Mouse (Mus musculus): ENCODE data around the gene Slc2a13. TPM values are rescaled to one million over a fixed set of nuclear protein-coding genes. Genes with fewer than 3 reads are reported as not detected.

Slc2a13 gene
- polyA plus RNA-seq, 1 experiment from 2014 or later: 2.2 TPM

DNA sequence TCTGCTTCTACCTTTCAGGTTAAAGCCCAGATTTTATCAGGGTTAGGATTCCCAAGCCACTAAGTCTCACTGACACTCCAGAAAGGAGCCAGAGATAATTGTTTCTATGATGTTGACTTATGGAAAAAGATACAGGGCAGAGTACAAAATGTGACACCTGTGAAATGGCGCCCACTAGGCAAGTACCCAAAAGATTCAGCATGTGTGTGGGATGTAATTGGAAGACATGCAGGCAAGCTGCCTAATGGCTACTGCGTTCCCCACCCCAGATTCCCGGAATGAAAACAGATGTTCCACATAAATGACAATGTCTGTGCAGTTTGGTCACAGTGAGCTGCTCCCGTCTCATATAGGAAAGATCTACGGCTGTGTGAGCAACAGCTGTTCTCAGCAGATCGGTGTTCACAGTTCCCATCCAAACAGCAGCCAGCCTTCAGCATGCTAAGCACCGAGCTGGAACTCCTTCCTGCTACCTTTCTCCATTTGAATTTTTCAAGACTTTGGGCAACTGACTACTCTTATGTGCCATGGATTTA, 201.1 kb downstream of the Slc2a13 start:
- no peak overlapping the region for H3K27ac ChIP-seq
- WGBS: 22% methylated on average over 7 of the region's 7 CpGs
- no peaks in the 10 kb centered on the region for H3K27me3 ChIP-seq
- no peak overlapping the region for H3K4me3 ChIP-seq
- no peaks in the 10 kb centered on the region for H3K36me3 ChIP-seq
- H3K4me2 ChIP-seq (replicated peaks): no peak overlapping the region
- peak; percentile 75; the same call in 1 of the 2 replicates for ATAC-seq (ENCODE audit: low FRiP score, low read depth)
- no peaks in the 10 kb centered on the region for H3K9me3 ChIP-seq
- peaks cover 29% of the 10 kb centered on the region for H3K4me1 ChIP-seq
- no peak overlapping the region for H3K9ac ChIP-seq

DNA sequence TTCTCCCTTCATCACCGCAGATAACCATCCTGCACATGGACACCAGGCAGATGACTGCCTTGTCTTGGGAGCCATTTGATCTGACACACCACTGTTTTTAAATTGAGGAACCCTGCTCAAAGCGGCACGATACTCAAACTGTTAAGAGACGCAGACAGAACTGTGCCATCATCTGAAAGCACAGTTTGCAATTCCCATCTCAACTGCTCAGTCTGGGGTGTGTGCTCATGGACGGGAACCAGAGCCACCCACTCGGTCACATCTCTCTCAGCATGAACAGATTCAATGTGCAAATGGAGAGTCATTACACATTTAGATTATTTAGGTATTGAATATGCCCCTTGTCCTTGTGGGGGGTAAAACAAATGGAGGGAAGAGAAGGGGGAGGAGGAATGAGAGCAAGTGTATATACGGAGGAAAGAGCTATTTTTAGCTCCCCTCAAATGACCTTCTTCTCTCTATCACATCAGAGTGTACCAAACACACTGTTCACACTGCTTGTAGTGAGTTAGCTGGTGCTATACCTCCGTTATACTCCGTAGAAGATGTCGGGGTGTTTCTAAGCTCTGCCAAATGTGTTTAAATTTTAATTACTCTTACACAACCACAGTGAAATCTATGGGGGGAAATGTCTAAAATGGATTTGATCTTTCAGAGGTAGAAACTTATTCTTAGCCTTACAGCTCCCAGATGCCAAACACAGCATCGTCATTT, 203.2 kb downstream of the Slc2a13 start:
- Histone ChIP-seq H3K27me3 (no peaks in the 10 kb centered on the region), H3K9ac (no peak overlapping the region), H3K4me1 (peaks cover 29% of the 10 kb centered on the region), H3K36me3 (no peaks in the 10 kb centered on the region), H3K9me3 (no peaks in the 10 kb centered on the region), H3K27ac (no peak overlapping the region), H3K4me2 (replicated peaks) (no peak overlapping the region), H3K4me3 (no peak overlapping the region)
- WGBS: 74% methylated on average over 11 of the region's 11 CpGs
- ATAC-seq (ENCODE audit: low FRiP score, low read depth): no peak

DNA sequence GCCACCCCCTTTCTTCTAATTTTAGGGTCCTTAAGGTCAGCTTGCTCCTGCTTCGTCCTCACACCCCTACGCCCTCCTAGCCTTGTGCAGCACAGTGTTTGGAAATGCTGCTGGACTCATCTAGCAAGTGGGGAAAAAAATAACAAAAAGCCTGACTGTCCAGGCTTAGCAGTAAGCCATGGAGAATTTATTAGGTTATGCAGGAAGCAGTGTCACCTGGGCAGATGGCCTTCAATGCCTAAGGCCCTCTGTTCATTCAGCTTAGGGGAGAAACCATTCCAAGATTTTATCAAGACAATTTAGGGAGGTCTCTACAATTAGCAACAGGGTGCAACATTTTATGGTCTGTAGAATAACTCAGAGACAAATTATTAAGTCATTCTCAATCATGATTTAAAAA, 212.6 kb downstream of the Slc2a13 start:
- Histone ChIP-seq H3K9ac (no peak overlapping the region), H3K9me3 (no peaks in the 10 kb centered on the region), H3K27me3 (no peaks in the 10 kb centered on the region), H3K27ac (no peak overlapping the region), H3K4me2 (replicated peaks) (no peak overlapping the region), H3K4me3 (no peak overlapping the region), H3K36me3 (no peaks in the 10 kb centered on the region), H3K4me1 (no peaks in the 10 kb centered on the region)
- WGBS: 67% methylated on average over 2 of the region's 2 CpGs
- no peak for ATAC-seq (ENCODE audit: low FRiP score, low read depth)

DNA sequence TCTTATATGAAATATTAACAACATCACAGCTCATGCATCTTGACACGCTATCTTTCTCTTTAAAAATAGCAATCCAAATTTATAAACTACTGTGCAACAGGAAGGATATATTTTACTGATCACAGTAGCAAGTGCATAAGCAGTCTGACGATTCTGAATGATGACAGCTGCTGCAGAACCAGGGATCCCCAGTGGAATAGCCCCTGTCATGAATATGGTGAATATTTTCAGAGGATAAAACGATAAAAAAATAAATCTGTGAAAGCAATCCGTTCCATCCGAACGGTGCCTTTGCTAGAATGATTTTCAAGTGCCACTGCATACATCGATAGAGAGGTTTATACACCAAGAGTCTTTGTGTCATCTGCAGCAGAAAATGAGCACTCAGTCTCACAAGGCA, 222.1 kb downstream of the Slc2a13 start:
- no peak overlapping the region for H3K9ac ChIP-seq
- WGBS: 89% methylated on average over 7 of the region's 7 CpGs
- ATAC-seq (ENCODE audit: low FRiP score, low read depth): no peak
- H3K4me2 ChIP-seq (replicated peaks): no peak overlapping the region
- no peak overlapping the region for H3K27ac ChIP-seq
- H3K4me3 ChIP-seq: no peak overlapping the region
- no peaks in the 10 kb centered on the region for H3K4me1 ChIP-seq
- H3K27me3 ChIP-seq: no peaks in the 10 kb centered on the region
- no peaks in the 10 kb centered on the region for H3K36me3 ChIP-seq
- no peaks in the 10 kb centered on the region for H3K9me3 ChIP-seq

GRCm38 (mm10) chr15:91338350-91338749, 234.7 kb downstream of the Slc2a13 start:
- H3K9ac ChIP-seq: no peak overlapping the region
- H3K4me2 ChIP-seq (replicated peaks): no peak overlapping the region
- H3K4me3 ChIP-seq: no peak overlapping the region
- ATAC-seq (ENCODE audit: low FRiP score, low read depth): no peak
- no peaks in the 10 kb centered on the region for H3K9me3 ChIP-seq
- no peaks in the 10 kb centered on the region for H3K4me1 ChIP-seq
- 78% methylated on average over 1 of the region's 1 CpGs for WGBS
- H3K27ac ChIP-seq: no peak overlapping the region
- no peaks in the 10 kb centered on the region for H3K36me3 ChIP-seq
- no peaks in the 10 kb centered on the region for H3K27me3 ChIP-seq

DNA sequence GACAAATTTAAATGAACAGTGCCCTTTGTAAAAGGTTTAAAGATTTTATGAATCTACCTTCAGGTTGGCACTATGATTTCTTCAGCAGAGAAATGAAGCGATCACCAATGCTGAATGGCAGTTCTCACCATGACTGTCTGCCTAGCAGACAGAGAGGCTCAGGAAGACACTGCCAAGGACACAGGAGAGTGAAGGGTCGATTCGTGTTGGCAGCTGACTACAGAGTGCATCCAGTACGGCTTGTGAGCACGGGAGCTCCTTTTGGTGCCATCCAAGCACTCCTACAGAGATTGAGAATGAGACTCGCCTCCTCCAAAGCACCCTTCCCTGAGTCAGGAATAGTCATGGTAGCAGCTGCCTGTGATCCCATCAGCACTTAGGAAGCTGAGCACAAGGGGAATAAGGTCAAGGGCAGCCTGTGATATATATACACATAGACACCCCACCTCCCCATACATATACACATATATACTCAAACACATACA, 238.6 kb downstream of the Slc2a13 start:
- no peak for ATAC-seq (ENCODE audit: low FRiP score, low read depth)
- WGBS: 85% methylated on average over 6 of the region's 6 CpGs
- no peaks in the 10 kb centered on the region for H3K27me3 ChIP-seq
- H3K9me3 ChIP-seq: 0 out of 2 replicates have a peak, but pooled peaks cover 5% of the 10 kb centered on the region
- H3K36me3 ChIP-seq: no peaks in the 10 kb centered on the region
- no peaks in the 10 kb centered on the region for H3K4me1 ChIP-seq
- no peak overlapping the region for H3K27ac ChIP-seq
- H3K9ac ChIP-seq: no peak overlapping the region
- H3K4me2 ChIP-seq (replicated peaks): no peak overlapping the region
- no peak overlapping the region for H3K4me3 ChIP-seq

DNA sequence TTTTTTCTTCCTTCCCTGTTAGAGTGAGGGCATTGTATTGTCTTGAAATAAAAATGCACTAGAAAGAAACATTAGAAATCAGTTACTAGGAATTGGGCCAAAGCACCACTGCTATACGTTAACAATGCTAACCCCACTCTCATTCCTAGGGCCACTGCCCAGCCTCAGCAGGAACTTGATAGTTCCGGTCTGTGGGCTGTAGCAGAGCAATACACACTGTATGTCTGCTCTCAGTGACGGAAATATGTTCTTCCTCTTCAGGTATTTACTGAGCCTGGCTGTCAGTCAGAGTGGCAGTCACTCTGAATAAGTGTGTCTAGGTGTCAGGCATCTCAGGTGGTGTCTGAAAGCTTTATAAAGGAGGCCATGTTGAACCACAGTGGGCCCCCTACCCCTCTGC, 245.3 kb downstream of the Slc2a13 start:
- H3K4me1 ChIP-seq: peaks cover 30% of the 10 kb centered on the region
- ATAC-seq (ENCODE audit: low FRiP score, low read depth): no peak
- 58% methylated on average over 3 of the region's 3 CpGs for whole genome bisulfite sequencing

GRCm38 (mm10) chr15:91327023-91327422, 246.0 kb downstream of the Slc2a13 start:
- Histone ChIP-seq H3K4me1 (peaks cover 30% of the 10 kb centered on the region), H3K9me3 (no peaks in the 10 kb centered on the region), H3K27me3 (no peaks in the 10 kb centered on the region), H3K4me3 (no peak overlapping the region), H3K27ac (peak overlapping the region; percentile 17; the same call in 1 of the 2 replicates), H3K4me2 (replicated peaks) (no peak overlapping the region), H3K9ac (no peak overlapping the region), H3K36me3 (no peaks in the 10 kb centered on the region)
- WGBS: 40% methylated on average over 4 of the region's 4 CpGs
- ATAC-seq (ENCODE audit: low FRiP score, low read depth): no peak

More for the DNA sequence above, 245.3 kb downstream of the Slc2a13 start:
- no peaks in the 10 kb centered on the region for H3K27me3 ChIP-seq
- no peaks in the 10 kb centered on the region for H3K36me3 ChIP-seq
- H3K27ac ChIP-seq: no peak overlapping the region
- no peak overlapping the region for H3K4me2 ChIP-seq (replicated peaks)
- H3K9ac ChIP-seq: no peak overlapping the region
- 0 out of 2 replicates have a peak, but pooled peaks cover 4% of the 10 kb centered on the region for H3K9me3 ChIP-seq
- no peak overlapping the region for H3K4me3 ChIP-seq

DNA sequence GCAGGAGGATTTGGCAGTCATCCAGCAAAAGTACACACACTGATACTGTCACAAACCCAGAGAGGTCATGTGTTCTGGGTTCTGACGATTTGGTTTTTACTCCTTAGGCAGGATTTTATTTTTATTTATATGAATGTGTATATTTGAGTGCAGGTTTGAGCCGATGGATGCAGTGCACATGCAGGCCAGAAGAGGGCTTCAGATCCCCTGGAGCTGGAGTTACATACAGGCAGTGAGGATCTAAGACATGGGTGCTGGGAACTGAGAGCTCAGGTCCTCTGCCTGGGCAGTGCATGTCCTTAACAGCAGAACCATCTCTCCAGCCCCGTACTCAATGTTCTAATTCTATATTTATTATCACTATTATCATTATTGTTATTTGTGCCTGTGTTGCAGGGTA, 253.7 kb downstream of the Slc2a13 start:
- Histone ChIP-seq H3K9ac (no peak overlapping the region), H3K4me1 (peaks cover 5% of the 10 kb centered on the region; the same call in 1 of the 2 replicates), H3K4me2 (replicated peaks) (no peak overlapping the region), H3K36me3 (no peaks in the 10 kb centered on the region), H3K27me3 (no peaks in the 10 kb centered on the region), H3K27ac (no peak overlapping the region), H3K4me3 (no peak overlapping the region), H3K9me3 (no peaks in the 10 kb centered on the region)
- WGBS: 58% methylated on average over 3 of the region's 3 CpGs
- ATAC-seq (ENCODE audit: low FRiP score, low read depth): no peak

- H3K4me1 ChIP-seq: peaks cover 13% of the 10 kb centered on the region
- no peaks in the 10 kb centered on the region for H3K27me3 ChIP-seq
- H3K36me3 ChIP-seq: no peaks in the 10 kb centered on the region
- H3K9ac ChIP-seq: no peak overlapping the region
- H3K4me2 ChIP-seq (replicated peaks): no peak overlapping the region
- H3K9me3 ChIP-seq: no peaks in the 10 kb centered on the region
- WGBS: 81% methylated on average over 4 of the region's 4 CpGs
- no peak for ATAC-seq (ENCODE audit: low FRiP score, low read depth)
- H3K4me3 ChIP-seq: no peak overlapping the region
- no peak overlapping the region for H3K27ac ChIP-seq
These were observed 256.1 kb downstream of the Slc2a13 start for GRCm38 (mm10) chr15:91316964-91317363.

DNA sequence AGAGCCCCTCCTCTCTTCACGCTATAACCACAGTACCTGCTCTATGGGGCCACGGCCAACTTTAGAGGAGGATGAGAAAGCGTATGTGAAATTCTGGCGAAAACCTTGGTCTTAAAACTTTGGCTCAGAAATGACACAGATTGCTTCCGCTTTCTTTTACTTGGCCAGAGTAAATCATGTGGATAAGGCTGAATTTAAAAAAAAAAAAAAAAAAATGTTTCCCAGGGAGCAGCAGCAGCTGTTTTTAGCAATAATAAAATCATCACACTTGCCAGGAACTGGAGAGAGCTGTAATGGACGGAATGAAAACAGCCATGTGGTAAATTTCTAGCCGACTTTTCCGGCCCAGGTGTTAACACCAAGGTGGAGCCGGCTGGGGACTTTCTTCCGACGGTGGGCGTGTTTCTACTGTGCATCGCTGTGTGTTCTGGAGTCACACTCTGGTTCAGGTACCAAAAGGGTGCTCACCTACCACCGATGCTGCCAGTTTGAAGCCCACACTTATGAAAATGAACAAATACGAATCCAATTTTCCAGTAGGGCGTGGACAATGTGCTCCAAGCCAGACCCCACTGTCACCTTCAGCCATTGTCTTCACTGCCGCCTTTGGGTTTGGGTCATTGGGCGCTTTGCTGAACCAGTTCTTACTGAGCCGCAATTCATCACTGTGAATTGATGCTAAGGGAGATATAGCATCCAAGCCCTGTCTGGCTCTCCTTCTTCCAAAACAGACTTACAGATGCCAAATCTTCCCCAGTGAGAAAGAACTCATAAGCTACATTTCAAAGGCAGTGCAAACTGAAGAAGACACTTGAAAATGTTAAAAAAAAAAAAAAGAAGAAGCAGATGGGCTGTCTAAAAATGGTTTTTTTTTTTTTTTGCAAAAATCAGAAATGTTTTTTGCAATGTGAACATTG, 258.4 kb downstream of the Slc2a13 start:
- Histone ChIP-seq H3K36me3 (no peaks in the 10 kb centered on the region), H3K9ac (no peak overlapping the region), H3K27ac (no peak overlapping the region), H3K27me3 (no peaks in the 10 kb centered on the region), H3K4me2 (replicated peaks) (peak overlapping the region; percentile 35), H3K4me1 (peaks cover 13% of the 10 kb centered on the region), H3K9me3 (no peaks in the 10 kb centered on the region), H3K4me3 (no peak overlapping the region)
- peak; percentile 73 for ATAC-seq (ENCODE audit: low FRiP score, low read depth)
- 40% methylated on average over 19 of the region's 19 CpGs for WGBS

- peak; percentile 57; the same call in 1 of the 2 replicates for ATAC-seq (ENCODE audit: low FRiP score, low read depth)
These were observed 268.7 kb downstream of the Slc2a13 start for GRCm38 (mm10) chr15:91304296-91304852.

More at GRCm38 (mm10) chr15:91304296-91304852, 268.7 kb downstream of the Slc2a13 start:
- Histone ChIP-seq H3K9ac (no peak overlapping the region), H3K27me3 (0 out of 2 replicates have a peak, but pooled peaks cover 7% of the 10 kb centered on the region), H3K4me3 (no peak overlapping the region), H3K4me2 (replicated peaks) (no peak overlapping the region), H3K9me3 (no peaks in the 10 kb centered on the region), H3K36me3 (no peaks in the 10 kb centered on the region), H3K4me1 (no peaks in the 10 kb centered on the region), H3K27ac (no peak overlapping the region)
- WGBS: 38% methylated on average over 7 of the region's 7 CpGs

Measured in limb, embryonic 13.5 days (tissue).